In genomic region chr2:135018275-135018674, GRCm38 (mm10) we compare ENCODE assay signal across 30 mouse cellular contexts.
DNase-seq lines count a peak whose midpoint lies in the region; ATAC-seq and TF ChIP-seq lines count a peak whose summit lies in the region.
"Had no signal": no experiment of that assay in that cellular context is flagged by ENCODE, and none has a peak within 500 bp of the region (broad histone marks: within the 10 kb centered on the region; RNA-seq: fewer than 3 reads in every experiment).

No protein-coding gene starts in this region.

- 48% methylated on average over 1 of the region's 1 CpGs for WGBS in lung, embryonic 14.5 days
- 59% methylated on average over 1 of the region's 1 CpGs for WGBS in lung, adult 2 months
- WGBS in hindbrain, embryonic 12.5 days: 70% methylated on average over 1 of the region's 1 CpGs
- 70% methylated on average over 1 of the region's 1 CpGs for WGBS in forebrain, embryonic 16.5 days

- no peaks in the 10 kb centered on the region for H3K9me3 ChIP-seq in lung, embryonic 14.5 days (ENCODE audit: low read depth, low read length)
- H3K9me3 ChIP-seq in hindbrain, embryonic 12.5 days (replicated peaks): no peaks in the 10 kb centered on the region
- H3K9me3 ChIP-seq in forebrain, embryonic 16.5 days (ENCODE audit: control insufficient read depth, low read length): no peaks in the 10 kb centered on the region
- H3K9me3 ChIP-seq: embryonic facial prominence, embryonic 12.5 days; heart, embryonic 13.5 days; hindbrain, embryonic 13.5 days; megakaryocyte, embryonic 14.5 days; midbrain, embryonic 15.5 days; neural tube, embryonic 12.5 days had no signal

- no peak for TF ChIP-seq POLR2A in lung, adult 2 months (IDR thresholded peaks at IDR 0.05; ENCODE audit: borderline replicate concordance, extremely low read depth, low read depth, low read length)

- H3K4me3 ChIP-seq in lung, embryonic 14.5 days (ENCODE audit: low read depth, low read length): no peak overlapping the region
- H3K4me3 ChIP-seq in lung, adult 2 months (replicated peaks; ENCODE audit: extremely low read depth, low read depth, low read length): no peak overlapping the region
- H3K4me3 ChIP-seq in hindbrain, embryonic 12.5 days: no peak overlapping the region
- H3K4me3 ChIP-seq in forebrain, embryonic 16.5 days (replicated peaks; ENCODE audit: low read length): no peak overlapping the region
- H3K4me3 ChIP-seq: embryonic facial prominence, embryonic 12.5 days; erythroblast, embryonic 14.5 days; heart, embryonic 13.5 days; hindbrain, embryonic 13.5 days; layer of hippocampus, adult 2 months; megakaryocyte, embryonic 14.5 days; midbrain, embryonic 15.5 days; neural tube, embryonic 12.5 days had no signal

- no peaks in the 10 kb centered on the region for H3K36me3 ChIP-seq in lung, embryonic 14.5 days (ENCODE audit: insufficient read depth)
- H3K36me3 ChIP-seq in hindbrain, embryonic 12.5 days: no peaks in the 10 kb centered on the region
- no peaks in the 10 kb centered on the region for H3K36me3 ChIP-seq in forebrain, embryonic 16.5 days (ENCODE audit: control insufficient read depth, insufficient read depth)
- H3K36me3 ChIP-seq: embryonic facial prominence, embryonic 12.5 days; heart, embryonic 13.5 days; hindbrain, embryonic 13.5 days; midbrain, embryonic 15.5 days; neural tube, embryonic 12.5 days had no signal

- H3K4me2 ChIP-seq in lung, embryonic 14.5 days: no peak overlapping the region
- H3K4me2 ChIP-seq in hindbrain, embryonic 12.5 days (replicated peaks): no peak overlapping the region
- no peak overlapping the region for H3K4me2 ChIP-seq in forebrain, embryonic 16.5 days (ENCODE audit: low read length)
- H3K4me2 ChIP-seq: embryonic facial prominence, embryonic 12.5 days; heart, embryonic 13.5 days; hindbrain, embryonic 13.5 days; liver, embryonic 11.5 days; midbrain, embryonic 15.5 days; neural tube, embryonic 12.5 days had no signal

- H3K27ac ChIP-seq in lung, embryonic 14.5 days (ENCODE audit: low read depth): no peak overlapping the region
- no peak overlapping the region for H3K27ac ChIP-seq in hindbrain, embryonic 12.5 days
- no peak overlapping the region for H3K27ac ChIP-seq in forebrain, embryonic 16.5 days (ENCODE audit: low read length)
- H3K27ac ChIP-seq: embryonic facial prominence, embryonic 12.5 days; heart, embryonic 13.5 days; hindbrain, embryonic 13.5 days; layer of hippocampus, adult 2 months; midbrain, embryonic 15.5 days; neural tube, embryonic 12.5 days had no signal

- peak; percentile 44; the same call in 1 of the 2 replicates for ATAC-seq in lung, embryonic 14.5 days (ENCODE audit: insufficient read depth)
- ATAC-seq in hindbrain, embryonic 12.5 days (ENCODE audit: low FRiP score): no peak
- ATAC-seq in forebrain, embryonic 16.5 days: no peak
- ATAC-seq: forebrain, embryonic 14.5 days; liver, postnatal 0 days; midbrain, embryonic 15.5 days had no signal

- no peaks in the 10 kb centered on the region for H3K27me3 ChIP-seq in lung, embryonic 14.5 days (ENCODE audit: insufficient read depth, low read length)
- no peaks in the 10 kb centered on the region for H3K27me3 ChIP-seq in hindbrain, embryonic 12.5 days
- no peaks in the 10 kb centered on the region for H3K27me3 ChIP-seq in forebrain, embryonic 16.5 days (replicated peaks; ENCODE audit: control insufficient read depth, insufficient read depth, low read length)
- H3K27me3 ChIP-seq: embryonic facial prominence, embryonic 12.5 days; heart, embryonic 13.5 days; hindbrain, embryonic 13.5 days; megakaryocyte, embryonic 14.5 days; midbrain, embryonic 15.5 days; neural tube, embryonic 12.5 days had no signal

- TF ChIP-seq CTCF in lung, embryonic 14.5 days (IDR thresholded peaks at IDR 0.05; ENCODE audit: low read depth): no peak
- no peak for TF ChIP-seq CTCF in lung, adult 2 months (IDR thresholded peaks at IDR 0.05; ENCODE audit: insufficient read depth, low read length)

- DNase-seq in lung, embryonic 14.5 days: peak; percentile 33
- no peak for DNase-seq in lung, adult 2 months
- DNase-seq in NIH3T3 (ENCODE audit: low read depth): peak; percentile 56
- DNase-seq in forelimb bud, embryonic 11.5 days (ENCODE audit: low read depth, low spot score): peak; percentile 43
- peak; percentile 26 for DNase-seq in thymus, postnatal 14 days
- DNase-seq: adrenal gland, postnatal 25 days; cerebellum, adult 9-11 months; gastrocnemius, postnatal 10 days; heart, adult 18-20 months; heart, postnatal 14 days; kidney, adult 18-20 months; kidney, postnatal 25 days; layer of hippocampus, postnatal 36 days; liver, postnatal 0 days; lung, postnatal 36 days; retina, postnatal 1 day; right cerebral cortex, postnatal 25 days; spleen, adult 18-20 months had no signal

- no peak overlapping the region for H3K9ac ChIP-seq in lung, embryonic 14.5 days
- no peak overlapping the region for H3K9ac ChIP-seq in hindbrain, embryonic 12.5 days
- H3K9ac ChIP-seq in forebrain, embryonic 16.5 days (replicated peaks; ENCODE audit: low read depth, low read length): no peak overlapping the region
- H3K9ac ChIP-seq: embryonic facial prominence, embryonic 12.5 days; heart, embryonic 13.5 days; hindbrain, embryonic 13.5 days; liver, postnatal 0 days; midbrain, embryonic 15.5 days; neural tube, embryonic 12.5 days had no signal

- peaks cover 2% of the 10 kb centered on the region; the same call in 1 of the 2 replicates for H3K4me1 ChIP-seq in lung, embryonic 14.5 days (ENCODE audit: insufficient read depth)
- H3K4me1 ChIP-seq in lung, adult 2 months (ENCODE audit: control insufficient read depth, insufficient read depth, low read length): no peaks in the 10 kb centered on the region
- no peaks in the 10 kb centered on the region for H3K4me1 ChIP-seq in hindbrain, embryonic 12.5 days
- no peaks in the 10 kb centered on the region for H3K4me1 ChIP-seq in forebrain, embryonic 16.5 days (replicated peaks; ENCODE audit: control insufficient read depth, insufficient read depth, low read length)
- H3K4me1 ChIP-seq: hindbrain, embryonic 13.5 days; midbrain, embryonic 15.5 days; neural tube, embryonic 12.5 days had no signal
